Mouse (Mus musculus): ENCODE data around the gene Zbtb3. TPM values are rescaled to one million over a fixed set of nuclear protein-coding genes. Genes with fewer than 3 reads are reported as not detected.

Gene Zbtb3
- total and polyA plus RNA-seq, 2 experiments from 2014 or later: 3.2 to 6.0 TPM

- H3K27ac ChIP-seq (ENCODE audit: low read depth, low read length): peak within 1 kb of the TSS; percentile 96
- under 1% methylated on average over 67 of the region's 68 CpGs for WGBS
- peaks cover 1% of the 10 kb centered on the region; the same call in 1 of the 2 replicates for H3K36me3 ChIP-seq (ENCODE audit: insufficient read depth, low read length)
- peak; percentile 96 for DNase-seq (ENCODE audit: low spot score)
- peak within 1 kb of the TSS; percentile 79 for H3K9ac ChIP-seq (replicated peaks; ENCODE audit: low read length, poor library complexity, severe bottlenecking)
- peak; percentile 90 for ATAC-seq (ENCODE audit: low FRiP score)
- no peaks in the 10 kb centered on the region for H3K4me1 ChIP-seq (ENCODE audit: insufficient read depth, low read length)
- no peaks in the 10 kb centered on the region for H3K9me3 ChIP-seq (ENCODE audit: low read length)
- peak; percentile 2 for TF ChIP-seq CTCF (IDR thresholded peaks at IDR 0.05)
- H3K27me3 ChIP-seq (ENCODE audit: insufficient read depth, low read length): no peaks in the 10 kb centered on the region
- H3K4me2 ChIP-seq (ENCODE audit: low read depth, low read length, poor library complexity, severe bottlenecking): peak within 1 kb of the TSS; percentile 97
- peak within 1 kb of the TSS; percentile 56 for H3K4me3 ChIP-seq (ENCODE audit: low read depth, low read length)
Measured at GRCm38 (mm10) chr19:8774086-8774835, 28.1 kb upstream of the Zbtb3 start, which contains the start of gene Tmem179b. TSS of gene Tmem179b (minus strand) at chr19:8774467.

DNA sequence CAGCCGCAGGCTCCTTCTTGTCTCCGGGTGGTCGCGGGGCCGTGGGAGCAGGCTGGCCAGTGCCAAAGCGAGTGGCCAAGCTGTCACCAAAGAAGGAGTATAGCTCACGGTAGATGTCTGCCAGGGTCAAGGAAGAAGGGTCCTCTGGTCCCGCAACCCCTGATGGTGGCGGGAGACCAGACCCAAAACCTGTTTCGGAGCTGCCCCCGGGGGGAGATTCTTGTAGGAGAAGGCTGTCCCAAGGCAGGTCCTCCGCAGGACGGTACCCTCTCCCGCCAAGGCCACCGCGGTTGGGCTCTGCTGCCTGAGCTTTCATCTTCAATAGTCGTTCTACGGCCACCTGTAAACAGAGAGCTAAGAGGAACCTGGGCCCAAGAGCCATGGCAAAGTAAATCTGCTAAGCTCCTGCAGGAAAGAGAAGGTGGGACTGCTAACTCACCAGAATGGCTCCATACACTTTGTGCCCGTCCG, 27.4 kb upstream of the Zbtb3 start:
- Histone ChIP-seq H3K27ac (ENCODE audit: low read depth, low read length) (peak overlapping the region; percentile 96), H3K4me3 (ENCODE audit: low read depth, low read length) (peak overlapping the region; percentile 56), H3K4me1 (ENCODE audit: insufficient read depth, low read length) (no peaks in the 10 kb centered on the region), H3K36me3 (ENCODE audit: insufficient read depth, low read length) (no peaks in the 10 kb centered on the region; the same call in 1 of the 2 replicates), H3K27me3 (ENCODE audit: insufficient read depth, low read length) (no peaks in the 10 kb centered on the region), H3K4me2 (ENCODE audit: low read depth, low read length, poor library complexity, severe bottlenecking) (peak overlapping the region; percentile 97), H3K9me3 (ENCODE audit: low read length) (no peaks in the 10 kb centered on the region), H3K9ac (replicated peaks; ENCODE audit: low read length, poor library complexity, severe bottlenecking) (peak overlapping the region; percentile 79)
- 0 out of 2 replicates have a peak, but pooled peaks have one; percentile 2 for TF ChIP-seq CTCF (IDR thresholded peaks at IDR 0.05)
- WGBS: 4% methylated on average over 20 of the region's 20 CpGs
- DNase-seq (ENCODE audit: low spot score) (no peak), ATAC-seq (ENCODE audit: low FRiP score) (peak; percentile 21)

DNA sequence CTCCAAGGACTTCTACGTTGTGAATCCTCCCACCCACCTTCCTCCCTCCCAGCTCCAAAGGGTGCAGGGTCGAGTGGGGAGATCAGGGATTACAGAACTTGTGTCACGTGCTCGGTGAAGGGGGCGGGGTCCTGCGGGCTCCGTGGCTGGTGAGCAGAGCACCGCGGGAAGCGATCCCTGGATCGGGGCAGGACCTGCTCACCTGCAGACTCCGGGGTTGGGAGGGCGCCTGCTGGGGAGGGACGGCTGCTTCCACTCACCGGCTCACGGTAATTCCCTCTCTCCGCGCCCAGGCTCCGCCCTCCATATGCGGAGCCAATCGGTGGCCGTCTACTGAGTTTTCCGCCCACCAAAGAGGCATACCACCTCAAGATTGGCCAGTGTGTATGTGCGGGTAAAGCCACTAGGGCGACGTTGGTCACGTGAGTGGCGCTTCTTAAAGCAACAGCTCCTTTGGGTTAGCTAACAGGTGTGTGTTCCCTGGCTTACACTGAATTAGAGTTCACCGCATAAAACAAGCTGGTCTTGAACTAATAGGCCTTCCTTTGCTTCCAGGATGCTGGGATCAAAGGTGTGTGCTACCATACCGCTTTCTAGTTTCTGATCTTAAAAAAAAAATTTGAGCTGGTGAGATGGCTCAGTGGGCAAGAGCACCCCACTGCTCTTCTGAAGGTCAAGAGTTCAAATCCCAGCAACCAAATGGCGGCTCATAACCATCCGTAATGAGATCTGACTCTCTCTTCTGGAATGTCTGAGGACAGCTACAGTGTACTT, 16.2 kb upstream of the Zbtb3 start, which contains the start of gene Taf6l:
Gene Taf6l, minus strand, starts transcription at position 410 of the 774 bp plus-strand sequence.
- 1% methylated on average over 31 of the region's 32 CpGs for WGBS
- peak within 1 kb of the TSS; percentile 65 for H3K9ac ChIP-seq (replicated peaks; ENCODE audit: low read length, poor library complexity, severe bottlenecking)
- no peaks in the 10 kb centered on the region for H3K27me3 ChIP-seq (ENCODE audit: insufficient read depth, low read length)
- DNase-seq (ENCODE audit: low spot score): peak; percentile 97
- TF ChIP-seq CTCF (IDR thresholded peaks at IDR 0.05): peak; percentile 66
- peak within 1 kb of the TSS; percentile 77 for H3K27ac ChIP-seq (ENCODE audit: low read depth, low read length)
- H3K4me2 ChIP-seq (ENCODE audit: low read depth, low read length, poor library complexity, severe bottlenecking): peak within 1 kb of the TSS; percentile 66
- peaks cover 18% of the 10 kb centered on the region for H3K36me3 ChIP-seq (ENCODE audit: insufficient read depth, low read length)
- ATAC-seq (ENCODE audit: low FRiP score): peak; percentile 99
- H3K4me1 ChIP-seq (ENCODE audit: insufficient read depth, low read length): no peaks in the 10 kb centered on the region
- peak within 1 kb of the TSS; percentile 70 for H3K4me3 ChIP-seq (ENCODE audit: low read depth, low read length)
- H3K9me3 ChIP-seq (ENCODE audit: low read length): no peaks in the 10 kb centered on the region

DNA sequence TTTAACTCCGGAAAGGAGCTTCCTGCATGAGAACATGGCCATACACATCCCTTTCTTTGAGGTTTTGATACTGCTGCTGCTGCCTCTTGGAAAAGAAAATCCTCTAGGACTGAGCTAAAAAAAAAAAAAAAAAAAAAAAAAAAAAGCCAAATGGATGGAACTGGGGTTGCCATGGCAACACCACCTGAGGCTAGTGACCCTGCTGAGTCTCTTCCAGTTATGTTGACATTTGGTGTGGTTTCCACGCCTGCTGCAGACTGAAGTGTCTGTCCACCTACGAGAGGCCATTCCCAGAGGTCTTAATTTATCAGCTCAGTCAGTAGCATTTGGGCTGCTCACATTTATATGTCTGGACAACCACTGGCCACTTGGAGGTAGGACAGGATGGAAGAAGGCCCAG, 13.8 kb upstream of the Zbtb3 start:
- H3K27ac ChIP-seq (ENCODE audit: low read depth, low read length): no peak overlapping the region; the same call in 1 of the 2 replicates
- no peaks in the 10 kb centered on the region for H3K9me3 ChIP-seq (ENCODE audit: low read length)
- no peaks in the 10 kb centered on the region for H3K4me1 ChIP-seq (ENCODE audit: insufficient read depth, low read length)
- peaks cover 6% of the 10 kb centered on the region for H3K36me3 ChIP-seq (ENCODE audit: insufficient read depth, low read length)
- ATAC-seq (ENCODE audit: low FRiP score) (no peak), DNase-seq (ENCODE audit: low spot score) (peak; percentile 51)
- no peaks in the 10 kb centered on the region for H3K27me3 ChIP-seq (ENCODE audit: insufficient read depth, low read length)
- 13% methylated on average over 3 of the region's 3 CpGs for WGBS
- H3K9ac ChIP-seq (replicated peaks; ENCODE audit: low read length, poor library complexity, severe bottlenecking): no peak overlapping the region
- H3K4me3 ChIP-seq (ENCODE audit: low read depth, low read length): no peak overlapping the region
- TF ChIP-seq CTCF (IDR thresholded peaks at IDR 0.05): no peak
- no peak overlapping the region for H3K4me2 ChIP-seq (ENCODE audit: low read depth, low read length, poor library complexity, severe bottlenecking)

GRCm38 (mm10) chr19:8789171-8789570, 13.2 kb upstream of the Zbtb3 start:
- H3K9ac ChIP-seq (replicated peaks; ENCODE audit: low read length, poor library complexity, severe bottlenecking): no peak overlapping the region
- no peak overlapping the region for H3K4me2 ChIP-seq (ENCODE audit: low read depth, low read length, poor library complexity, severe bottlenecking)
- peaks cover 12% of the 10 kb centered on the region for H3K36me3 ChIP-seq (ENCODE audit: insufficient read depth, low read length)
- H3K27ac ChIP-seq (ENCODE audit: low read depth, low read length): no peak overlapping the region; the same call in 1 of the 2 replicates
- no peak overlapping the region for H3K4me3 ChIP-seq (ENCODE audit: low read depth, low read length)
- no peaks in the 10 kb centered on the region for H3K27me3 ChIP-seq (ENCODE audit: insufficient read depth, low read length)
- no peak for TF ChIP-seq CTCF (IDR thresholded peaks at IDR 0.05)
- DNase-seq (ENCODE audit: low spot score): no peak
- H3K4me1 ChIP-seq (ENCODE audit: insufficient read depth, low read length): no peaks in the 10 kb centered on the region
- H3K9me3 ChIP-seq (ENCODE audit: low read length): no peaks in the 10 kb centered on the region
- no peak for ATAC-seq (ENCODE audit: low FRiP score)
- 15% methylated on average over 1 of the region's 1 CpGs for WGBS

All from midbrain, postnatal 0 days (tissue).